Mouse (Mus musculus) mouse trophoblast stem cell (cell line): ENCODE results near the gene P2rx4.

Experiments
- in situ Hi-C, 2 experiments: fragments of 300-500 bp; cut with MseI, MboI; formaldehyde crosslinking; loops; 2 replicates in 1 of 2; 3 replicates in 1 of 2; pipeline ENCODE4 v1.15.1; 2025

Gene P2rx4

GRCm38 (mm10) chr5:122703574-122703973 is 3.8 kb upstream of the P2rx4 start:
- in situ Hi-C loops = no loop called here

- in situ Hi-C loops = no loop called here
Measured at GRCm38 (mm10) chr5:122704571-122704970, 2.8 kb upstream of the P2rx4 start.

GRCm38 (mm10) chr5:122705174-122705573 is 2.2 kb upstream of the P2rx4 start:
- in situ Hi-C loops = no loop called here

GRCm38 (mm10) chr5:122706917-122707275 is 448 bp upstream of the P2rx4 start:
- in situ Hi-C loops = no loop called here

GRCm38 (mm10) chr5:122708819-122709218 is 1.5 kb downstream of the P2rx4 start:
- in situ Hi-C loops = no loop called here

- in situ Hi-C loops = no loop called here
Measured at GRCm38 (mm10) chr5:122715723-122716122, 8.4 kb downstream of the P2rx4 start.

GRCm38 (mm10) chr5:122716793-122717192 is 9.4 kb downstream of the P2rx4 start:
- in situ Hi-C loops = no loop called here

- in situ Hi-C loops = no loop called here
Measured at GRCm38 (mm10) chr5:122718400-122718799, 11.1 kb downstream of the P2rx4 start.

GRCm38 (mm10) chr5:122719168-122719567 is 11.8 kb downstream of the P2rx4 start:
- in situ Hi-C loops = no loop called here

GRCm38 (mm10) chr5:122725453-122725852 is 18.1 kb downstream of the P2rx4 start:
- in situ Hi-C loops = no loop called here

- in situ Hi-C loops = no loop called here
Measured at GRCm38 (mm10) chr5:122726068-122726467, 18.7 kb downstream of the P2rx4 start.

- in situ Hi-C loops = no loop called here
Measured at GRCm38 (mm10) chr5:122726595-122726994, 19.3 kb downstream of the P2rx4 start.

- in situ Hi-C loops = no loop called here
Measured at GRCm38 (mm10) chr5:122727096-122727495, 19.8 kb downstream of the P2rx4 start.

- in situ Hi-C loops = no loop called here
Measured at GRCm38 (mm10) chr5:122730776-122731175, 23.4 kb downstream of the P2rx4 start.

- in situ Hi-C loops = no loop called here
Measured at GRCm38 (mm10) chr5:122731321-122731720, 24.0 kb downstream of the P2rx4 start.

- in situ Hi-C loops = no loop called here
Measured at GRCm38 (mm10) chr5:122731991-122732673, 24.8 kb downstream of the P2rx4 start.

GRCm38 (mm10) chr5:122733881-122734280 is 26.5 kb downstream of the P2rx4 start:
- in situ Hi-C loops = no loop called here

- in situ Hi-C loops = no loop called here
Measured at GRCm38 (mm10) chr5:122735853-122736252, 28.5 kb downstream of the P2rx4 start.

- in situ Hi-C loops = no loop called here
Measured at GRCm38 (mm10) chr5:122736761-122737160, 29.4 kb downstream of the P2rx4 start.

GRCm38 (mm10) chr5:122743880-122744422 is 36.6 kb downstream of the P2rx4 start:
- in situ Hi-C loops = no loop called here

- in situ Hi-C loops = no loop called here
Measured at GRCm38 (mm10) chr5:122747950-122748349, 40.6 kb downstream of the P2rx4 start.

GRCm38 (mm10) chr5:122754477-122754876 is 47.1 kb downstream of the P2rx4 start:
- in situ Hi-C loops = no loop called here

GRCm38 (mm10) chr5:122755620-122756019 is 48.3 kb downstream of the P2rx4 start:
- in situ Hi-C loops = no loop called here

GRCm38 (mm10) chr5:122756144-122756543 is 48.8 kb downstream of the P2rx4 start:
- in situ Hi-C loops = no loop called here
